Comparison of ENCODE assay signal across 8 mouse cellular contexts in the genomic region with DNA sequence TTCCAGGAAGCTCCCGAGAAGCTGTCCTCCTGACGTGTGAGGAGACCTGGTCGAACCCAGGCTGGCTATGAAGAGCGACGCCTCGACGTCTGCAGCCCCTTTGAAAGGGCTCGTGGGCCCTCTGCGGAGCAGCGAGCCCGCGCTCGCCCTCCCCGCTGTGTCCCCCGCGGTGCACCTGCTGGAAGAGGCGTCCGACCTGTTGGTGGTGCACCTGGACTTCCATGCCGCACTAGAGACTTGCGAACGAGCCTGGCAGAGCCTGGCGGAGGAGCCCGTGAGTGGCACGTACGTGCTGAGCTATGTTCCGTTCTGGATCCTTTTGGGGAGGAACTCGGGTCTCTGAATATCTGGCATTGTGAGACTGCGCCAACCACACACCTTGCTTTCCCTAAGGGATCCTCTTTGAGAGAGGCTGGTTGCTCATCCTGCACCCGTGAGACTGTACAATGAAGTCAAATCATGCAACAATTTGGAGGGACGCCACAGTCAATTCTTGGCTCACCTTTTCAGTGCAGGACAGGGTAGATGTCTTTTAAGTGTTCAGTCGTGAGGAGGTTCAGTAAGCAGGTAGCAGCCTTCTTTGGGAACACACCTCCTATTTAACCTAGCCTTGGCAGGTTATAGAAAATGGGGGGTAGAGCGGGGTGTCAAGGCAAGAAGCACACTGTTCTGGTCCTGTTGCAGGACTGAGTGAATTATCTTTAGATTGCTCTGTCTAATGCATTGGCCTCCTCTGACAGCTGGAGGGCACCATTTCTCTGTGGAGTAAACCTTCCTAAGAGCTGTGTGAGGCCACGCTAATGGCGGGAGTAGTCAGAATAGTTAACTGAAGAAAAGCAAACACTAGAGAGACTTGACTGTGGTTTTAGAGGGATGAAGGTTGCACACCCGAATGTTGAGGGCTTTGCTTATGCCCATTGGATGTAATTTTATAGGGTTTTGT. TPM values are rescaled to one million over a fixed set of nuclear protein-coding genes. Genes with fewer than 3 reads are reported as not detected.
DNase-seq lines count a peak whose midpoint lies in the region; ATAC-seq and TF ChIP-seq lines count a peak whose summit lies in the region.

No protein-coding gene starts in this region.

- H3K27ac ChIP-seq in cerebellum, adult 2 months (ENCODE audit: insufficient read depth, low read length), result peak overlapping the region; percentile 14
- peak overlapping the region; percentile 91; the same call in 1 of the 2 replicates for H3K27ac ChIP-seq in forebrain, embryonic 16.5 days (ENCODE audit: low read length)
- peak overlapping the region; percentile 82 for H3K27ac ChIP-seq in hindbrain, postnatal 0 days

- peak; percentile 43 for DNase-seq in ovary, adult 18-20 months (ENCODE audit: low spot score)
- DNase-seq in ovary, postnatal 14 days (ENCODE audit: low spot score), result no peak
- peak; percentile 43 to 62 for DNase-seq in cerebellum, adult 2 months
- peak; percentile 81 for DNase-seq in hindbrain, postnatal 0 days (ENCODE audit: low spot score)
- DNase-seq in left cerebral cortex, postnatal 4 days, result peak; percentile 43
- peak; percentile 58 for DNase-seq in mesoderm, embryonic 11.5 days (ENCODE audit: low read depth, low spot score)
- DNase-seq in spleen, adult 18-20 months, result peak; percentile 12 to 51

- peak; percentile 57 for ATAC-seq in forebrain, embryonic 16.5 days
- peak; percentile 79 for ATAC-seq in hindbrain, postnatal 0 days

- peaks cover 5% of the 10 kb centered on the region; the same call in 1 of the 2 replicates for H3K36me3 ChIP-seq in forebrain, embryonic 16.5 days (ENCODE audit: control insufficient read depth, insufficient read depth)
- peaks cover 8% of the 10 kb centered on the region; the same call in 1 of the 2 replicates for H3K36me3 ChIP-seq in hindbrain, postnatal 0 days (ENCODE audit: insufficient read depth, low read length)

- no peaks in the 10 kb centered on the region for H3K27me3 ChIP-seq in cerebellum, adult 2 months (ENCODE audit: control insufficient read depth, insufficient read depth, low read length)
- no peaks in the 10 kb centered on the region for H3K27me3 ChIP-seq in forebrain, embryonic 16.5 days (replicated peaks; ENCODE audit: control insufficient read depth, insufficient read depth, low read length)
- H3K27me3 ChIP-seq in hindbrain, postnatal 0 days (ENCODE audit: insufficient read depth, low read length), result no peaks in the 10 kb centered on the region

- TF ChIP-seq POLR2A in cerebellum, adult 2 months (IDR thresholded peaks at IDR 0.05; ENCODE audit: borderline replicate concordance, insufficient read depth, low read length), result 0 out of 2 replicates have a peak, but pooled peaks have one; percentile 10

- peak; percentile 60 for TF ChIP-seq CTCF in cerebellum, adult 2 months (IDR thresholded peaks at IDR 0.05; ENCODE audit: borderline replicate concordance, insufficient read depth, low read depth, low read length)
- peak; percentile 81 for TF ChIP-seq CTCF in hindbrain, postnatal 0 days (IDR thresholded peaks at IDR 0.05; ENCODE audit: low read depth)

- H3K9me3 ChIP-seq in forebrain, embryonic 16.5 days (ENCODE audit: control insufficient read depth, low read length), result no peaks in the 10 kb centered on the region
- no peaks in the 10 kb centered on the region for H3K9me3 ChIP-seq in hindbrain, postnatal 0 days (ENCODE audit: low read length)

- WGBS in cerebellum, adult 2 months, result 2% methylated on average over 35 of the region's 35 CpGs
- 2% methylated on average over 35 of the region's 35 CpGs for WGBS in forebrain, embryonic 16.5 days
- WGBS in hindbrain, postnatal 0 days, result 3% methylated on average over 35 of the region's 35 CpGs

- H3K4me3 ChIP-seq in cerebellum, adult 2 months (replicated peaks; ENCODE audit: insufficient read depth, low read depth, low read length), result peak overlapping the region; percentile 88
- H3K4me3 ChIP-seq in forebrain, embryonic 16.5 days (replicated peaks; ENCODE audit: low read length), result peak overlapping the region; percentile 88
- H3K4me3 ChIP-seq in hindbrain, postnatal 0 days (ENCODE audit: low read length), result peak overlapping the region; percentile 52

- H3K9ac ChIP-seq in forebrain, embryonic 16.5 days (replicated peaks; ENCODE audit: low read depth, low read length), result peak overlapping the region; percentile 76
- peak overlapping the region; percentile 59 for H3K9ac ChIP-seq in hindbrain, postnatal 0 days (replicated peaks; ENCODE audit: low read length)

- H3K4me1 ChIP-seq in cerebellum, adult 2 months (ENCODE audit: control insufficient read depth, insufficient read depth, low read length), result peaks cover 7% of the 10 kb centered on the region
- peaks cover 23% of the 10 kb centered on the region for H3K4me1 ChIP-seq in forebrain, embryonic 16.5 days (replicated peaks; ENCODE audit: control insufficient read depth, insufficient read depth, low read length)
- H3K4me1 ChIP-seq in hindbrain, postnatal 0 days (ENCODE audit: insufficient read depth, low read length), result peaks cover 5% of the 10 kb centered on the region; the same call in 1 of the 2 replicates

- intact Hi-C loops in left cerebral cortex, postnatal 4 days (cut with DNase I), result no loop called here

- H3K4me2 ChIP-seq in forebrain, embryonic 16.5 days (ENCODE audit: low read length), result peak overlapping the region; percentile 87
- H3K4me2 ChIP-seq in hindbrain, postnatal 0 days (ENCODE audit: low read depth, low read length), result peak overlapping the region; percentile 74

RNA-seq across cellular contexts. Expression of gene Pex26, which starts 1.0 kb away (rescaled TPM):
- polyA plus RNA-seq in cerebellum, adult 2 months (2012; rRNA removed), result 19.1 and 21.0 TPM in 2 replicates
- polyA plus RNA-seq in forebrain, embryonic 16.5 days (2015; fragmentation: Nextera tagmentation; extraction: Ambion mirVana), result 15.9 and 16.1 TPM in 2 replicates
- total RNA-seq in hindbrain, postnatal 0 days (2014; rRNA removed), result 23.3 and 26.5 TPM in 2 replicates
- 10.2 and 11.2 TPM in 2 replicates for polyA plus RNA-seq in hindbrain, postnatal 0 days (2015; fragmentation: Nextera tagmentation; extraction: Ambion mirVana)
- 10 to 100 TPM; 15.2 to 15.6 TPM for total RNA-seq in left cerebral cortex, postnatal 4 days (2021)

RNA-seq across cellular contexts. Expression of gene Tuba8, which starts 26.0 kb away (rescaled TPM):
- 19.9 and 21.5 TPM in 2 replicates for polyA plus RNA-seq in cerebellum, adult 2 months (2012; rRNA removed)
- 0.35 TPM in 1 of 2 replicates, not detected in the other for polyA plus RNA-seq in forebrain, embryonic 16.5 days (2015; fragmentation: Nextera tagmentation; extraction: Ambion mirVana)
- total RNA-seq in hindbrain, postnatal 0 days (2014; rRNA removed), result 1.3 and 3.6 TPM in 2 replicates
- 2.0 and 2.6 TPM in 2 replicates for polyA plus RNA-seq in hindbrain, postnatal 0 days (2015; fragmentation: Nextera tagmentation; extraction: Ambion mirVana)
- under 1 TPM; 0.40 to 0.82 TPM for total RNA-seq in left cerebral cortex, postnatal 4 days (2021)

RNA-seq across cellular contexts. Expression of gene Mical3, which starts 53.7 kb away (rescaled TPM):
- polyA plus RNA-seq in cerebellum, adult 2 months (2012; rRNA removed), result 75.7 and 82.7 TPM in 2 replicates
- 27.1 and 35.5 TPM in 2 replicates for polyA plus RNA-seq in forebrain, embryonic 16.5 days (2015; fragmentation: Nextera tagmentation; extraction: Ambion mirVana)
- total RNA-seq in hindbrain, postnatal 0 days (2014; rRNA removed), result 60.2 and 66.9 TPM in 2 replicates
- polyA plus RNA-seq in hindbrain, postnatal 0 days (2015; fragmentation: Nextera tagmentation; extraction: Ambion mirVana), result 19.3 and 19.8 TPM in 2 replicates
- 100 to 1,000 TPM; 149 to 156 TPM for total RNA-seq in left cerebral cortex, postnatal 4 days (2021)

Comparison
In these comparisons a context has a peak if more than half of its experiments do, and no peak if none do; other contexts are left out.
1. H3K27ac ChIP-seq: peak in every context shown above with its lines; median percentile 91 in forebrain, embryonic 16.5 days; 82 in hindbrain, postnatal 0 days; 14 in cerebellum, adult 2 months.